Mouse (Mus musculus) kidney, postnatal 4 days (tissue): ENCODE measurements at regions not wholly inside any gene's neighbourhood (a gene's known extent, or its start where the extent isn't known, plus 50 kb on each side); places are given as distances from the start of the nearest gene placed in this dataset.

Experiments used
- DNase-seq, 2 experiments: peaks; one replicate each; pipeline ENCODE4 v3.0.0; 2021; ENCODE audit warnings: mixed read lengths in 2 of 2

DNA sequence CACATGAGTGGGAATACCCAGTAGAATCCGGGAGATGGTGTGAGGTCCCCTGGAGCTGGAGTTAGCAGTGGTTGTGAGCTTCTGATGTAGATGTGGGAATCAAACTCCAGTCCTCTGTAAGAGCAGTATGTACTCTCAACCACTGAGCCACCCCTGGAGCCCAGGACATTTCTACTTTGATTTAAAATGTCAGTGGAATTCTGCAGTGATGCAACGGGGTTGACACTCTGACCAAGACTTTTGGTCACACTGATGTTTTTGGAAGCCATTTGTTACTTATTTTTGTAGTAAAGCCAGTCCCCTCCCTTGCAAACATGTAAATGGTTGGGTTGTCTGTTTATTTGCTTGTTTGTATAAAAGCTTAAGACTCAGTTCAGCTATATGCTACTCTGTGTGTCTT lies 53.6 kb upstream of the Bcl6 start:
- no peak for DNase-seq

DNA sequence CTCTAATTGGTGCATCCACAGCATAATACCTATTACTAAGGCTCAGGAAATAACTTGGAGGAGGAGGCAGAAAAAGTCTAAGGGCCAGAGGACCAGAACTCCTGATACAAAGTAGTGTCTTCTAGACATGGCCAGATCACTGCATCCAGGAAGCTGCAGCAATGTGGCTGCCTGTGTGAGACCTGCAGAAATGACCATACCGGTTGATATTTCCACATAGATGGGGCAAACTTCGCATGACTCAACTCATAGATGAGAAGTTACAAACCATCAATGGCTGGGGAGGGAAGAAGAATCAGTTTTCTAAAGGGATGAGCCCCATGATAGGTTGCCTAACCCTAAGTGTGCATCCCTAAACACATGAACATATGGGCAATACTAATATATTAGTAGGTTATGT lies 52.8 kb upstream of the Bcl6 start:
- no peak for DNase-seq

DNA sequence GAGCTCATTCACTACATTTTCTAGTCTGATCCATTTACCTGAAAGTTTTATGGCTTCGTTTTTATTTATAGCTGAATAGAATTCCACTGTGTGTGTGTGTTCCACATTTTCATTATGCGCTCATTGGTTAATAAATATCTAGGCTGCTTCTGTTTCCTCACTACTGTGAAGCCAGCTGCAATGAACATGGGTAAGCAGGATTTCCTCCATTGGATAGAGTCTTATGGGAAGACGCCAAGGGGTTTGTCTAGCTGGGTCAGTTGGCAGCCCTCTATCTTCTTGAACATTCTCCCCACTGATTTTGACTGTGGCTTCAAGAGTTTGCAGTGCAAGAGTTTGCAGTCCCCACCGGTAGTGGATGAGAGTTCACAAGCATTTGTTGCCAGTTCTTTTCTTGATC lies 51.1 kb upstream of the Bcl6 start:
- DNase-seq = peak in 1 of 2 experiments; percentile 16
